Mouse (Mus musculus): ENCODE data around the gene Tssk3. TPM values are rescaled to one million over a fixed set of nuclear protein-coding genes. Genes with fewer than 3 reads are reported as not detected.
A peak's percentile ranks its signal among the peaks of the same experiment; 100 is the strongest.
"Not testable (repeated sequence)": the region's sequence is repeated elsewhere in the genome, so short reads cannot be mapped to it uniquely, and the experiment has no call there.

Gene Tssk3
- total RNA-seq (2021): not detected
- long read RNA-seq, experiment 1: 0 reads
- long read RNA-seq, experiment 2: 0 reads

DNA sequence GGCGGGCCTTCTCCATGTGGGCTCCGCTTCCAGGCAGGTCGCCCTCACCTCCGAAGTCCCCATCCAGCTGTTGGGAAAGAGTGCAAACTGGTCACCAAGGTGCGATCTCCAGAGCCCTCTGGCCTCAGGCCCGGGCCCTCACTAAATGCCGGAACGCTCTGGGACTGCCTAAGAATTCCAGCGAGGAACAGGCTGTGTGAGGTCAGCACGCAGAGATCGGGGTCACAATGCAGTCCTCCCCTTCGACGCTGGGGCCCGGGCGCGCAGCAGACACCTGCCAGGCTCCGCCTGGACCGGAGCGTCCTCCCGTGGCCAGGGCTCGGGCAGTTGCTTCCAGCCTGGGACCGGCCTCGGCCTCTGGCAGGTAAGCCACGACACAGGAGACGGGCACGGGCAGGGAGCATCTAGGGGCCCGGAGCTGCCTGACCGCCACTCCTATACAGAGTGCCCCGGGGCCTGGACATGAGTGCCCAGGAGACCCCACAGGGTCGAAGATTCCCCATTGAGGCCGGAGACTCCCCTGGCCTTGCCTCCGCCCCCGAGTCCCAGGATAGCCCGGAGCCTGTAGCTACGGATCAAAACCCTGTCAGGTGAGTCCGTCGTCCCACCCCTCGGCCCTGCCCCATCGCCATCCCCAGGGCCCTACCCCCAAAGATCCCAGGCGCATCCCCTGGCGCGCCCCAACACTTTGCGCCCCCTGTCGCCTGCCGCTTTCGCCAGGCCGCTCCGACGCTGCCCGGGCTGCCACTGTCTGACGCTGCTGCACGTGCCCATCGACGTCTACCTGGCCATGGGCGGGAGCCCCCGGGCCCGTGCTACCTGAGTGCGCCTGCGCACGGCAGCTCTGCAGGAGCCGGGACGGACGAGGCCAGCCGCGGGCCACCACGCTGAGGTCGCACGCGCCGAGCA, at the start of gene Tssk3, which contains the start of gene Fam229a:
TSS of gene Tssk3 (minus strand) at position 51 of the 909 bp plus-strand sequence.
TSS of gene Fam229a (plus strand) at position 219 of the 909 bp plus-strand sequence.
- no peak for DNase-seq (ENCODE audit: low spot score in 2 of 2)

DNA sequence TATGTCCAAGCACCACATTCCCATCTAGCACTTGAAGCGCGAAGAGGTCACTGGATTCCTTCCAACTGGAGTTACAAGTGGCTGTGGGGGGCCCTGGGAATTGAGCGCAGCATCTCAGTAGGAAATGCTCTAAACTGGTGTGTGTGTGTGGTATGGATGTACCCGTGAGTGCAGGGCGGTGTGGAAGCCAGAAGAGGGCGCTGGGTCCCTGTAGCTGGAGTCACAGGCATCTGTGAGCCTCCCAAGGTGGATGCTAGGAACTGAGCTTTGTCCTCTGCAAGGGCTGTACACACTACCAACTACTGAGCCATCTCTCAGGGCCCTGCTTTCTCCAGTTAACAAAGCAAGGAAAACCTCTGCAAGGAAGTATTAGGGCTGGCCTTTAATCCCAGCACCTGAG, 49.2 kb upstream of the Tssk3 start:
- peak in 1 of 2 experiments; percentile 17 for DNase-seq (ENCODE audit: low spot score in 2 of 2)

DNA sequence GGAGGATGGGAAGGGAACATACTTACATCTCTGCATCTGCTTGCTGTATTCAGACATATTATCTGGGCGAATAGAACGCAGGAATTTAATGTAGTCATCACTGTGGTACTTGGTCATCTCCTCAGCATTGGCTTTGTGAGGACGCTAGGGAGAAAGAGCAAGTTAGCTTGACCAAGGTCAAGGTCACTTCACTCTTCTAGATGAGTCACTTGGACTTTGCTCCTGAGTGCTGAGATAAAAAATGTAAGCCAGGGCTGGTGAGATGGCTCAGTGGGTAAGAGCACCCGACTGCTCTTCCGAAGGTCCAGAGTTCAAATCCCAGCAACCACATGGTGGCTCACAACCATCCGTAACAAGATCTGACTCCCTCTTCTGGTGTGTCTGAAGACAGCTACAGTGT, 38.1 kb upstream of the Tssk3 start:
- not testable (repeated sequence) for DNase-seq (ENCODE audit: low spot score in 2 of 2)

DNA sequence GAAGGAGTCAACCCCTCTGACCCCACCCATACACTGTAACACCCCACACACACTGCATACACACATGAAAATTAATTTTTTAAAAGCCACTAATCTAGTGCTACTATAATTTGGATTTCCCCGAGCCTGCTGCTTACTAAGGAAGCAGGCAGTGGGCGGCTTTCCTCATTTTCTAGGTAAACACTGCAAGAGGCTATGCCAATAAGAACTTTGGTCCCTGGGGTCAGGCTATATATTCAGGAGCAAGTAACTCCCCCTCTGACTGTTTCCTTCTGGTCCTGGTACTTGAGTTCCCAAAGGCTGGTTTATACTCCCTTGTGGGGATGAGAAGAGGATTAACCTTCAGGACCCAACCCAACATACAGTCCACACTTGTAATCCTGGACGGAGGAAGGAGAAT, 35.1 kb upstream of the Tssk3 start:
- no peak for DNase-seq (ENCODE audit: low spot score in 2 of 2)

DNA sequence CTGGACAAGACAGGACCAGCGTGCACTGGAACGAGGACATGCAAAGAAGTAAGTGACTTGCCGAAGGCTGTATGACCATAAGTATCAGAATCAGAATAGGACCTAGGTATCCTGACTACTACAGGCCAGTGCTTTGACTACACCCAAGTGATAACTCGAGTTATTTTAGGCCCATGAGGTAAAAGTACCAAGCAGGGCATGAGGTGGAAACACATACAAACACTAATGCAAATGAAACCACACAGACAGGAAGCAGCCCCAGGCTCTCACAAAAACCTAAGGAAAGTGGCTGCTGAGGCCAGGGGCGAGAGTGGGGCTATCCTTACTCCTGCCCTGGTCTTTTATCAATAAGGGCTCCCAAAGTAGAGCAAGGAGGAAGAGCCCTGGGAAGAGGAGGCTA, 34.5 kb upstream of the Tssk3 start:
- no peak for DNase-seq (ENCODE audit: low spot score in 2 of 2)

DNA sequence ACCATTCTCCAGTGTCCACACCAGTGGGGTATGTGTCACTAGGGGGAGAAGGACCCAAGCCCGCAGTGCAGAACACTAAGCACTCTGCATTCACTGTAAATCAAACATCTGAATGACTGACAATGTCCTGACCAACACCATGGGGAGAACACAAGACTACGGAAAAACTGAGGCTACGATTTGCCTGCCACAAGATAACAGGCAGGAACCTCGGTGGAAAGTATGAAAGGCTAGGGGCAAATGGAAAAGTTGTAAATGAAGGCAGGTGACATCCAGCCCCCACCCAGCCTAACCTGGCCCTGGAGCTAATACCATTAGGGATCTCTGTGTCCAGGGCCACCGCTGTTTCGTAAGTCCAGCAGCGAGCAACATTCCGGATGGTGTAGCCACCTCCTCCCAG, 27.7 kb upstream of the Tssk3 start:
- no peak for DNase-seq (ENCODE audit: low spot score in 2 of 2)

DNA sequence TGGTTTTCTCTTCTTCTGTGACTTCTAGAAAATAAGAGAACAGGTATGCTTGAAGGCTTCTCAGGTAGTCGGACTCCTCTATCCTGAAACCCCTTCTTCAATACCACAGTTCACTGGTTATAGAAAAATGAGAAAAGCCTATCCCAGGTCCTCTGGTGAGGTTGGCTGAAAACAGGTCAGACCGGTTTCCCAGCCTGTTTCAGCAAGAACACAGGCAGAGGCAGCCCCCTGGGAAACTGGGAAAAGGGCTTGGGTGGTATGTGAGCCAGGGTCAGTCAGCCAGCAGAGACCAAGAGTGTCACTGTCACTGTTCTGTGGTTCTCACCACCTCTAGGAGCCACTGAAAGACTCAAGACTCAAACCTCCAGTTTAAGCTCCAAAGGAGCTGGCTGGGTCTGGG, 26.1 kb upstream of the Tssk3 start:
- no peak for DNase-seq (ENCODE audit: low spot score in 2 of 2)

DNA sequence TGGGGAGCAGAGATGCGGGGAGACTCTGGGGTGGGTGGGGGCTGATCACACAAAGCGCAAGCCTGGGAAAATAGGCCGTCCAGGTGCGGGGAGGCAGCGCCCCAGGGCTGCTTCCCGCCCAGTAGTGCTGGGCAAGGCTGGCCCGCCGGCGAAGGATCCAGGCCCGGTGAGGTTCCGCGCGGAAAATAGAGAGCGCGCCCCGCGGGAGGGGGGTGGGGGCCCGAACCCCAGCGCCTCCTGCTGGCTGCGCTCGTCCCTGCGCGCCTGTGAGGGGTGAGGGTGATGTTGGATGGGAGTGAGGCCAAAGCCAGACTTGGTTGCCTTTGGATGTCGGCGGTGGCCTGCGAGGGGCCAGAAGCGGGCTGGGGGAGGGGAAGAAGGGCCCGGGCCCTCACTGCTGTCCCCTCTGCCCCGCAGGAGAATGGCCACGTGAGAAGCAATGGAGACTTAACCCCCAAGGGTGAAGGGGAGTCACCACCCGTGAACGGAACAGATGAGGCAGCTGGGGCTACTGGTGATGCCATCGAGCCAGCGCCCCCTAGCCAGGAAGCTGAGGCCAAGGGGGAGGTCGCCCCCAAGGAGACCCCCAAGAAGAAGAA, 23.6 kb upstream of the Tssk3 start:
- DNase-seq (ENCODE audit: low spot score in 2 of 2): peak; percentile 58 to 72

DNA sequence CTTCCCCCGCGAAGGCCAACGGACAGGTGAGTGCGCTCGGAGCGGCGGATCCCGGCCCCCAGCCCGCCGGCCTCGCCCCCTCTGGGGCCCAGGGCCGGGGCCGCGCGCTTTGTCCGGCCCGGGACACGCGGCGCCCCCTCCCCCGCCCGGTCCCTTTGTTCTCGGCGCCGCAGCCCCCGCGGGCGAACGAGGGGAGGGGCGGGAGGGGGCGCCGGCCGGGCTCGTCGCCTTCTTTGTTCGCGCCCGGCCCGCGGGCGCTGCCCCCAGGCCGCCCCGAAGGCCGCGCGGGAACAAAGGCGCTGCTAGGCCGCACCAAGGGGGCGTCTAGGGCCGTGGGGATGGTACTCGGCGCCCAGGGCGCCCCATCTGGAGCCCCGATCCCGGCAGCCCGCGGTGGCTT, 23.1 kb upstream of the Tssk3 start:
- DNase-seq (ENCODE audit: low spot score in 2 of 2): no peak

DNA sequence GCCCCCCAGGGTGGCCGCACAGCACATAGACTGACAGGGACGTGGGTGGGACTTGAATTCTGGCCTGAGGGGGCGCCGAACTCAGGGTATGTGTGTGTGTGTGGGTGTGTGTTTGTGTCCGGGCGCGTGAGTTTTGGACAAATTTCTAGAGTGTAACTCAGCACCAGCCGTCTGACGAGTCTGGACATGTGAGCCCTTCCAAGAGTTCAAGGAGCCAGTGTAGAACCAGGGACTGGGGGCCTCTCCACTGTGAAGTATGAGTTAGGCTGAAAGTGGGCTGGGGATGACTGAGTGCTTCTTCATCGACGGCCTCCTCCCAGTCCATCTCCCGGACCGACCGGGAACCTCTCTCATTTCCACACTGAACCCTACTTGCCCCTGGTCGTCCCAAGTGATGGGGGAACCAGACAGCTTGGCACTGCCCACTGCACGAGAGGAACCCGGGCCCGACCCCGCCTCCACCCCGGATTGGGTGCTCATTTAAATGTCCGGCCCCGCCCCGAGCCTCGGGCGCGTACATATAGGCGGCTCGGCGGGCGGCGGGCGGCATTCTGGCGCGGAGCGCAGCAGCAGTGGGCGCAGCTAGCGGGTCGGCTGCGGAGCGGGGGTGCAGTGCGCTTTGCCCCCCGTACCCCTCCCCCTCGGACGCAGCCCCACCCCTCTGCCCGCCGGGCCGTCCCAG, 22.4 kb upstream of the Tssk3 start, which contains the start of gene Marcksl1:
TSS of gene Marcksl1 (plus strand) at position 496 of the 682 bp plus-strand sequence.
- DNase-seq (ENCODE audit: low spot score in 2 of 2): peak; percentile 82 to 90

DNA sequence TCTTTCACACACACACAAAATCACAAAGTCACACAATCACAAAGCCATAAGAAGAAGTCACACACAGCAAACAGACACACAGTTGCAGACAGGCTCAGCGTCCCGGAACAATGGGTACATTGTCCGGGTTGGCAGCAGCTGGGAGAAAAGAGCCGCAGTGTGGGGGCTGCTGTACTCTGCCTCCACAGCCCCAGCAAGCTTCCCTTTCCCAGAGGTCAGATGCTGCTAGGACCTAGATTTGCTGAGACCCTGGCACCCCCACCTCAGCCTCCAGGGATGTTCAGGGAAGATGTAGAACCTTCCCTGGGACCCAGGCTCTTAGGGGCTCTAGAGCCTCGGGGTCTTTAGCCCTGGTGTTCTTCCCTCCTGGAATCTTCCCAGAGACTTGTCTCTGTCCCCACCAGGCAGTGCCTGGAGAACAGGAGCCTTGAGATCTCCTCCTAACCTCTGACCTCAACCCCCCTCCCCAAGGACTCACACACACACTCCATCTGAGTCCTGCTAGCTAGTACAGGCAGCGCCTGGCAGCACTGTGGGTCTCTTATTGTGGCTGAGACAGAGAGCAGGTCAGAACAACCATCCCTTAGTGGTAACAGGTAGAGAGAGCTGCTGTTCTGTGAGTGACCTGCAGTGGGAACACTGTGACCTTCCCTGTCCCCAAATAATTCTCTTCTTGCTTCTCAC, 20.7 kb upstream of the Tssk3 start:
- DNase-seq (ENCODE audit: low spot score in 2 of 2): no peak

DNA sequence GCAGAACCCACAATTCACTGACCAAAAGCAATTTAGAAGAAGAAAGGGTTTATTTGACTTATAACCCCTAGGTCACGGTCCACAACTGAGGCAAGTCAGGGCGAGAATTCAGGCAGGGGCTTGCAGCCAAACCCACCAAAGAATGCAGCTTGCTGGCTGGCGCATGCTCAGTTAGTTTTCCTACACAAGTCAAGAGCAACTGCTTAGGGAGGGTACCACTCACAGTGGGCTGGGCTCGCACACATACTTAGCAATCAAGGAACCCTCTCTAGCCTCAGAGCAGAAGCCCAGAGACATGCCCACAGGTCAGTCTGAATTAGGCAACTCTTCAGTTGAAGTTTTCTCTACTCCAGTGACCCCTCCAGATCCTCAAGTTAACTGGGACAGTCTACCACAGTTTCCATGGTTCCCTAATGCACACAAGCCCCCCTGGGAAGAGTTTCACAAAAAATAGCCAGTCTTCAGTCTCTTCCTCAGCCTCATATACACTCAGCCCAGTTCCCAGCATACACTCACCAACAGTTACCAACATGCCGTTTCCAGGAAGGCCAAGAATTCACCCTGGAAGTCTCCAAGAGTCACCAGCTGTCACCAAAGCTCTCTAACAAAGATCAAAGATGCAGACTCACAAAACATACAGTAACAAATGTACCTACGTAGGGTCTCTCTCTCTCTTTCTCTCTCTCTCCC, 20.0 kb upstream of the Tssk3 start:
- no peak for DNase-seq (ENCODE audit: low spot score in 2 of 2)

DNA sequence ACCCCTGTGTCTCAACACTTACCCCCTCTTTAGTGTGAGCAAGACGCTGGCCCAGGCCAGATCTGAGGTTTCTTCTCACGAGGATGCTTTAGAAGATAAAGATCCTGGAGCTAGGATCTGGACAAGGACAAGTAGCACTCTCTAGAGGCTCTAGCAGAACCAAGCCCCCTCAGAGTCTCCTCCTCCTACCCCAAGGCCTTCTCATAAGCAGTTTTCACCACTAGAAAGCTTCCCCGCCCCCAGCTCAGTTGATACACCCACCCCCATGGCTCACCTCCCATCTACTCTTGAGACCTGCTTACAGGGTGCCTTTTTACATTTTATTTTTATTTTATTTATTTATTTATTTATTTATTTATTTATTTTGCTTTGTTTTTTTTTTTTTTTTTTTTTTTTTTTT, 18.8 kb upstream of the Tssk3 start:
- DNase-seq (ENCODE audit: low spot score in 2 of 2): no peak

DNA sequence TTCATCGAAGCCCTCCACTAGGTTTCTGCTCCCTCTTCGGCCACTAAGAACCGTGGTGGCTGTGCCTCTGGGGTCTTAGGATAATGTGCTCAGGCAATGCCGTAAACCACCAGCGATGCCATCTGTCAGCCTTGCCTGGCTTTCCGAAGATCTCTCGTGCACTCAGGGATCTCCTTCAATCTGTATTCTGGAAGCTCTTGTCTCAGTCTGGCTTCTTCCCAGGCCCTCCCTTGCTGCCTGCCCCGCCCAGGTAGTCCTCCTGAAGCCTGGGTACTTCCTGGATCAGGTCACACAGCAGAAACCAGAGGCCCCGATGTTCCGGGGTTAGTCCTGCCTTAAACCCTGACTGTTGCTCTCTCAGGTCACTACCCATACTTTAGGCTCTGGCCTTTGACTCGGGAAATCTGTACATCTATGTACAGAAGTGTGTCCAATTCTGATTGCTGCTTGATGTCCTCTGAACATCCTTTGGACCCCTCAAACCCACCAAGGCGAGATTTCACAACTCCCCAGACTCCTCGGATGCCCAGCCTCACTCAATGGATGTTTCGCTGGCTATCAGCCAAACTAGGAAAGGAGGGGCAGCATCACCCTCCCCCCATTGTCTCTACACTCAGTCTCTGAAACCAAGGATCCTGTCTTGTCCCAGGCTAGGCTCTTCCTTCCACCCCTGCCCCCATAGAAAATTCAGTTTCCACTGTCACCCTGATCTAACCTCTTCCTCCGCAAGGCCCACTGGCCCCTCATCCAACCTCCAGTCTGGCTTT, 18.2 kb upstream of the Tssk3 start:
- DNase-seq (ENCODE audit: low spot score in 2 of 2): no peak

DNA sequence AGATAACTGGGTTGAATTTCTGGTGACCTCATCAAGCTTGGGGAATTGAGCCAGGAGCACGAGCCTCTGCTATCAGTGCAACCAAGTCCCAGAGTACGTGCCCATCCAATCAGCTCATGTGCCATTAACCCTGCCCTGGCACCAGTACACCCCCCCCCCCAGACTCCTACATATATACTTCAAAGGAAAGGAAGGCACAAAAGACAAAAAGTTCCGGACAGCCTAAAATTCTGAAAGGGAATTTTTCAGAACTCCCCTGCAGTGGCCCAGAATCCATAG, 17.4 kb upstream of the Tssk3 start:
- DNase-seq (ENCODE audit: low spot score in 2 of 2): no peak

DNA sequence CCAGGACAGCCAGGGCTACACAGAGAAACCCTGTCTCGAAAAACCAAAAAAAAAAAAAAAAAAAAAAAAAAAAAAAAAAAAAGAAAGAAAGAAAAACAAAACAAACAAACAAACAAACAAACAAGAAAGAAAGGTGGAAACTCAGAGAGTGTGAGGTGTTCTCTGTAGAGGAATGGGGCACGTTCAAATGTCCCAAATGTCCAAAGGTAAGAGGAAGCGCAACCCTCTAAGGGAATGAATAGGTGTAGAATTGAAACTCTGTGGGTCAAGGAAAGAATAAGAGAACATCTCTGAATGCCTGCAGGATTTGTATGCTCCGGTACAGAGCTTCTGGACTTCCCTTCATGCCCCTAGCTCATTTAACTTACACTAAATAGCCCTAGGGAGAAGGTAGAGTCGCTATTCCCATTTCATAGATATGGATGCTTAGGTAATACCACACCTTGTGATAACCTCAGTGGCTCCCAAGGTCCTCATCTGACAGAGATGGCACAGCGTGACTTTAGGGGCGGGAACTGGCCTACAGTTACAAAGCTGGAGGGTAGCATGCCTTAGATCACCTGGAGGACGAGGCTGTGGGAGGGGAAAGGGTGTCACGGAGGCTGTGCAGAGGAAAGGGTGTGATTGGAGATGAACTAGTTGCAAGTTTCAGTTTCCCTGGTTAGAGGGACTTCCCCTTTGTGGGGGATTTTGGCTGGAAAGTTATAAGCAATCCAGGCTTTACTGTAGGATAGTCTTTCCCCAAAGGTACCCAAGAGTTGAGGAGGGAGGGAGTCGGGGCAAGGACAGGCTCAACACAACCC, 16.8 kb upstream of the Tssk3 start:
- no peak for DNase-seq (ENCODE audit: low spot score in 2 of 2)

DNA sequence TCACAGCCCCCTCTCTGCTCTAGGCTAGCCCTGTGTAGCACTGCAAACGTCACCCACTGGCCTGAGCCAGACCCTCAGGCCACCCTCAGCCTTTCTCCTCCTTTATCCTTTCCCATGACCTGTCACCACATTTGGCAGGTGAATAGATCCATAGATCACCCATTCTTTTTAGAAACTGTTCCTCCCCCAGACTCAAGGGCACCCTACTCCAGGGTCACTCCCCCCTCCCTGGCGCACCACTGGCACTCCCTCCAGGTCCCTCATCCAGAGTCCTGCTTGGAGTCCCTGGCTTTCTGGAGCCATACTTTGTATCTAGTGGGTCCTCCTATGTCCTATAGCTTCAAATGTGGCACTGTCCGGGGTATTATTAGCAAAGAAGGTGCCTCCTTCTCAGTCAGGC, 14.7 kb upstream of the Tssk3 start:
- no peak for DNase-seq (ENCODE audit: low spot score in 2 of 2)

DNA sequence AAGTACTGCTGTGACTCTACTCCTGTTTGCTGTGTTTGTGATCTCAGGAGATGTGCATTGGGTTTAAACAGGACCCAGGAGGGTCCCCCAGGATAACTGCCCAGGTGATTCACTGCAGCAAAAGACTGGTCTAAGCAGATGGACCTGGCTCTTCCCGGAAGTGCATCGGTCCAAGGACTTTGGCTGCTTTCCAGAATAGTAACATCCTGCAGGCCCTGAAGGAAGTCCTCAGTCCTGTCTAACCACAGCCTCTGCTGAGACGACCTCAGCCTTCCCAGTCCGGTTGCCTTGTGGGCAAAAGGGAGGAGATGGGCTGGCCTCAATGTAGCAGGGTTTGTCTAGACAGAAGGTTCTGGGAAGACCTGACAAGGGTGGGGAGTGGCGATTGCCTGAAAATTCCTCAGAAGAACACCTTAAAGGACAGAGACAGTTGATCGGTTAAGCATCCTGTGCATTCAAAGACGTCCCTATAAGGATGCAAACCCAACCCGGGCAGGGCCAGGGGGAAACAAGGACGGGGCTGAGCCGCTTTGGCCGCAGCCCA, 12.2 kb upstream of the Tssk3 start:
- no peak for DNase-seq (ENCODE audit: low spot score in 2 of 2)

DNA sequence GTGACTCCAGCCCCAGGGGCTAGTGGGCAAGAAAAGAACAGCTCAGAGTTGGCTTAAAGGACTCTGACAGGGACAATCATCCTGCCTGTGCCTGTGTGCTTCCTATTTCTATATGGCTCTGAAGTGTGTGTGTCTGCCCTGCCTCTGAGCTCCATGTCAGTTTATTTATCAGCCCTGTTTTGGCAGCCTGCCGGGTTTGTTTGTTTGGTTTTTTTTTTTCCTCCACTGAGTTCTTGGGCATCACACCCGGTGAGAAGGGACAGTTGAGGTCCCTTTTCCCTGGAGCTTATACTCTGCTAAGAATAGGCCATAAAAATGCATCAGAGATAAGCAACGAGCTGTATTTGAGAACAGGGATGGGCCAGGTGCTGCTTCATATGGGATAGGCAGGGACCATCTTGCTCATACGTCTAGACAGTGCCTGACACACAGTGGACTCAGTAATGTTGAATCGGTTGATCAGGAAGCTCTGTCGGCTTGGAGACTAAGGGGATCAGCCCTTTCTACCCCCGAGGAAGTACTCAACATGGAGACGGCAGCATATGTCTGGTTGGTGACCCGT, 11.6 kb upstream of the Tssk3 start:
- DNase-seq (ENCODE audit: low spot score in 2 of 2): no peak
